12 mouse cellular contexts compared by ENCODE assay signal in genomic region chr8:114936887-114937286, GRCm38 (mm10).
DNase-seq lines count a peak whose midpoint lies in the region; ATAC-seq and TF ChIP-seq lines count a peak whose summit lies in the region.
"Had no signal": no experiment of that assay in that cellular context is flagged by ENCODE, and none has a peak within 500 bp of the region (broad histone marks: within the 10 kb centered on the region; RNA-seq: fewer than 3 reads in every experiment).

No protein-coding gene starts in this region.

- H3K4me2 ChIP-seq in neural tube, embryonic 11.5 days (ENCODE audit: low read depth), result no peak overlapping the region
- H3K4me2 ChIP-seq in forebrain, embryonic 11.5 days (ENCODE audit: low read depth, low read length, severe bottlenecking), result no peak overlapping the region
- H3K4me2 ChIP-seq in hindbrain, embryonic 14.5 days (replicated peaks), result no peak overlapping the region
- H3K4me2 ChIP-seq: heart, embryonic 15.5 days had no signal

- 30% methylated on average over 10 of the region's 10 CpGs for WGBS in neural tube, embryonic 11.5 days
- 3% methylated on average over 10 of the region's 10 CpGs for WGBS in forebrain, embryonic 11.5 days
- 21% methylated on average over 10 of the region's 10 CpGs for WGBS in hindbrain, embryonic 14.5 days
- WGBS in kidney, adult 2 months, result 73% methylated on average over 10 of the region's 10 CpGs

- no peak overlapping the region for H3K27ac ChIP-seq in neural tube, embryonic 11.5 days (ENCODE audit: low read depth, low read length)
- no peak overlapping the region for H3K27ac ChIP-seq in forebrain, embryonic 11.5 days (ENCODE audit: low read depth, low read length)
- H3K27ac ChIP-seq in hindbrain, embryonic 14.5 days, result no peak overlapping the region
- H3K27ac ChIP-seq in kidney, adult 2 months (ENCODE audit: insufficient read depth, low read depth, low read length), result no peak overlapping the region
- H3K27ac ChIP-seq: heart, embryonic 15.5 days had no signal

- peak; percentile 28 for DNase-seq in neural tube, embryonic 11.5 days (ENCODE audit: low spot score)
- no peak for DNase-seq in neural tube, embryonic 10.5 days (ENCODE audit: extremely low spot score, low spot score)
- DNase-seq in forebrain, embryonic 11.5 days (ENCODE audit: low spot score), result peak; percentile 83
- no peak for DNase-seq in hindbrain, embryonic 14.5 days (ENCODE audit: low spot score)
- peak; percentile 5 to 7 for DNase-seq in right cerebral cortex, postnatal 36 days (ENCODE audit: low spot score in 2 of 2)
- no peak for DNase-seq in kidney, adult 2 months
- no peak for DNase-seq in kidney, adult 8-10 months
- DNase-seq: adrenal gland, postnatal 36 days; liver, postnatal 0 days had no signal

- no peaks in the 10 kb centered on the region for H3K9me3 ChIP-seq in neural tube, embryonic 11.5 days (ENCODE audit: control insufficient read depth, low read length)
- no peaks in the 10 kb centered on the region; the same call in 1 of the 2 replicates for H3K9me3 ChIP-seq in forebrain, embryonic 11.5 days (ENCODE audit: control insufficient read depth, low read length)
- no peaks in the 10 kb centered on the region for H3K9me3 ChIP-seq in hindbrain, embryonic 14.5 days (ENCODE audit: control insufficient read depth, low read length)
- H3K9me3 ChIP-seq: heart, embryonic 15.5 days had no signal

- no peak for ATAC-seq in neural tube, embryonic 11.5 days (ENCODE audit: insufficient read depth, low FRiP score, low TSS enrichment)
- peak; percentile 89 for ATAC-seq in forebrain, embryonic 11.5 days (replicated peaks; ENCODE audit: low FRiP score)
- peak; percentile 46; the same call in 1 of the 2 replicates for ATAC-seq in hindbrain, embryonic 14.5 days (ENCODE audit: low FRiP score)
- no peak for ATAC-seq in inflammation-experienced regulatory T-cells, adult 6 months
- ATAC-seq: liver, postnatal 0 days had no signal

- H3K4me1 ChIP-seq in neural tube, embryonic 11.5 days (ENCODE audit: control insufficient read depth, insufficient read depth, low read length), result peaks cover 4% of the 10 kb centered on the region
- peaks cover 17% of the 10 kb centered on the region for H3K4me1 ChIP-seq in forebrain, embryonic 11.5 days (replicated peaks; ENCODE audit: control insufficient read depth, insufficient read depth, low read length)
- H3K4me1 ChIP-seq in hindbrain, embryonic 14.5 days (replicated peaks; ENCODE audit: control insufficient read depth, insufficient read depth, low read length), result peaks cover 4% of the 10 kb centered on the region; the same call in 1 of the 2 replicates
- no peaks in the 10 kb centered on the region for H3K4me1 ChIP-seq in kidney, adult 2 months (ENCODE audit: control insufficient read depth, insufficient read depth, low read length)

- H3K9ac ChIP-seq in neural tube, embryonic 11.5 days (ENCODE audit: low read length), result no peak overlapping the region
- H3K9ac ChIP-seq in forebrain, embryonic 11.5 days (ENCODE audit: low read length), result no peak overlapping the region
- no peak overlapping the region for H3K9ac ChIP-seq in hindbrain, embryonic 14.5 days
- H3K9ac ChIP-seq: heart, embryonic 15.5 days; liver, postnatal 0 days had no signal

- no peaks in the 10 kb centered on the region for H3K36me3 ChIP-seq in neural tube, embryonic 11.5 days (ENCODE audit: control insufficient read depth, insufficient read depth, low read length)
- no peaks in the 10 kb centered on the region for H3K36me3 ChIP-seq in forebrain, embryonic 11.5 days (ENCODE audit: control insufficient read depth, insufficient read depth, low read length)
- H3K36me3 ChIP-seq in hindbrain, embryonic 14.5 days (replicated peaks; ENCODE audit: control insufficient read depth, insufficient read depth), result no peaks in the 10 kb centered on the region
- no peaks in the 10 kb centered on the region for H3K36me3 ChIP-seq in kidney, adult 2 months (ENCODE audit: control insufficient read depth, insufficient read depth, low read length)
- H3K36me3 ChIP-seq: G1E; heart, embryonic 15.5 days had no signal

- H3K4me3 ChIP-seq in neural tube, embryonic 11.5 days (ENCODE audit: low read depth, low read length), result no peak overlapping the region
- no peak overlapping the region for H3K4me3 ChIP-seq in forebrain, embryonic 11.5 days (ENCODE audit: low read depth, low read length)
- H3K4me3 ChIP-seq in hindbrain, embryonic 14.5 days (replicated peaks; ENCODE audit: low read length), result no peak overlapping the region
- no peak overlapping the region for H3K4me3 ChIP-seq in kidney, adult 2 months (ENCODE audit: insufficient read depth, low read depth, low read length)
- H3K4me3 ChIP-seq: heart, embryonic 15.5 days had no signal

- TF ChIP-seq CTCF in kidney, adult 2 months (conservative IDR thresholded peaks at IDR 0.05; ENCODE audit: insufficient read depth, insufficient read length, low read depth, low read length), result no peak

- H3K27me3 ChIP-seq in neural tube, embryonic 11.5 days (ENCODE audit: control insufficient read depth, insufficient read depth, low read length), result no peaks in the 10 kb centered on the region
- peaks cover 9% of the 10 kb centered on the region for H3K27me3 ChIP-seq in forebrain, embryonic 11.5 days (ENCODE audit: control insufficient read depth, insufficient read depth, low read length)
- no peaks in the 10 kb centered on the region for H3K27me3 ChIP-seq in hindbrain, embryonic 14.5 days (ENCODE audit: control insufficient read depth, insufficient read depth, low read length)
- no peaks in the 10 kb centered on the region for H3K27me3 ChIP-seq in kidney, adult 2 months (replicated peaks; ENCODE audit: control insufficient read depth, insufficient read depth, low read length)

- TF ChIP-seq POLR2A in kidney, adult 2 months (IDR thresholded peaks at IDR 0.05; ENCODE audit: low read depth, low read length), result no peak

Comparison
In these comparisons a context has a peak if more than half of its experiments do, and no peak if none do; other contexts are left out.
1. DNase-seq: peak in neural tube, embryonic 11.5 days (single experiment), forebrain, embryonic 11.5 days (single experiment) and right cerebral cortex, postnatal 36 days (2 of 2); none in neural tube, embryonic 10.5 days (single experiment), hindbrain, embryonic 14.5 days (single experiment), kidney, adult 2 months (single experiment) and kidney, adult 8-10 months (0 of 2).
2. ATAC-seq: peak in forebrain, embryonic 11.5 days (single experiment) and hindbrain, embryonic 14.5 days (single experiment); none in neural tube, embryonic 11.5 days (single experiment) and inflammation-experienced regulatory T-cells, adult 6 months (single experiment).